Mouse (Mus musculus) cerebellum, postnatal 25 days (tissue): ENCODE results near the gene Pfn3.
A peak's percentile ranks its signal among the peaks of the same experiment; 100 is the strongest.

Experiments used
- DNase-seq, 2 experiments: peaks; one replicate each; pipeline ENCODE4 v3.0.0; 2021; ENCODE audit warnings: mixed read lengths in 2 of 2

The Pfn3 gene

GRCm38 (mm10) chr13:55429226-55429888 is 14.3 kb upstream of the Pfn3 start:
- DNase-seq, result no peak

- no peak for DNase-seq
These were observed 11.6 kb upstream of the Pfn3 start, which contains the start of gene F12 for GRCm38 (mm10) chr13:55426613-55427012. Gene F12, minus strand, starts transcription at chr13:55426793.

DNA sequence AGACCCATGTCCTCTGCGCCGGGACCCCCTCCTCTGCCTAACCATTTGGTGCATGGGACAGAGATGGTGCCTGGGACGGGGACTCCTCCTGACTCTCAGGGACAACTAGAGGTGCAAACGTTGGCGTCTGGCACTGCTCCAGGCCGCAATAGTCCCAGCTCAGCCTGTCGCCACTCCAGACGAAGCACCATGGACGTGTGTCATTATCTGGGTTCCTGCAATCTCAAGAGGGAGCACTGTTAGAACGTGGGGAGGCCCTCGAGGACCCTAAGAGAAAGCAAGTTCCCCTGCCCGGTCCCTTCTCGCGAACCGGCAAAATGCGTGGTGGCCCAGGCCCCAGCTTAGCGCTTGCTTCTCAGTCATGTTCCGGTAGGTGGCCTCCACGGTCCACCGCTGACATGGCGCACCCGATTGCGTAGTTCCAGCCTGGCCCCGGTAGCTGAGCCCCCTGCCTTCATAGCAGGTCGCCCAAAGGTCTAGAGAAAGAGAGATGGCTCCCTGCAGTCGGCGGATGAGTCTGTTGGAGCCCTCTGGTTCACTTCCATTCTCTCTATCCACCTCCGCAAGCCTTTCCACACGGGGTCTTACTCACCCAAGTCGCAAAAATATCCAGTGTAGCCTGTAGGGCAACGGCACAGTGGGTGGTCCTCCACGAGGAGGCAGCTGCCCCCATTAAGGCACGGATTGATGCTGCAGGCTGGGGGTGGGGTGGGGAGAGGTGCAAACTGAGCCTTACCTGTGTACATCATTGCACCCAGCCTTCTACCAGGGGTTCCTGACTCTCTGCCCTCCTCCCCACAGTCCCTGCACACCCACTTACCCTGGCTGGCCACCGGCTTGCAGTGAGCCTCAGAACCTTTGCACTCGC is 6.1 kb upstream of the Pfn3 start:
- peak; percentile 69 to 78 for DNase-seq

- DNase-seq, result no peak
These were observed 5.2 kb upstream of the Pfn3 start for GRCm38 (mm10) chr13:55420018-55420932.

DNA sequence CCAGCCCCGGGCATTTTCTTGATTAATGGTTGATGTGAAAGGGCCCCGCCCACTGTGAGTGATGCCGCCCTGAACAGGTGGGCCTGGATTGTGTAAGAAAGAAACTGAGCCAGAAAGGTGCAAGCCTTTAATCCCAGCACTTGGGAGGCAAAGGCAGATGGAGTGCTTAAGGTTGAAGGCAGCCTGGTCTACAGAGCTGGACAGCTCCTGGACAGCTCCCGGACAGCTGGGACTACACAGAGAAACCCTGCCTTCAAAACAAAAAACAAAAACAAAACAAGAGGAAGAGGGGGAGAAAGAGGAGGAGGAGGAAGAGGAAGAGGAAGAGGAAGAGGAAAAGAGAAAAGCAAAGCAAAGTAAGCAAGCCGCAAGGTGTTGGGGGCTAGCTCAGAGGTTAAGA is 4.1 kb upstream of the Pfn3 start:
- DNase-seq, result no peak

- peak; percentile 90 to 93 for DNase-seq
These were observed 3.0 kb upstream of the Pfn3 start for GRCm38 (mm10) chr13:55418004-55418403.

GRCm38 (mm10) chr13:55413333-55413732 is 1.7 kb downstream of the Pfn3 start:
- DNase-seq, result no peak

GRCm38 (mm10) chr13:55412643-55413307 is 2.3 kb downstream of the Pfn3 start:
- DNase-seq, result no peak

GRCm38 (mm10) chr13:55411826-55412225 is 3.2 kb downstream of the Pfn3 start:
- no peak for DNase-seq

DNA sequence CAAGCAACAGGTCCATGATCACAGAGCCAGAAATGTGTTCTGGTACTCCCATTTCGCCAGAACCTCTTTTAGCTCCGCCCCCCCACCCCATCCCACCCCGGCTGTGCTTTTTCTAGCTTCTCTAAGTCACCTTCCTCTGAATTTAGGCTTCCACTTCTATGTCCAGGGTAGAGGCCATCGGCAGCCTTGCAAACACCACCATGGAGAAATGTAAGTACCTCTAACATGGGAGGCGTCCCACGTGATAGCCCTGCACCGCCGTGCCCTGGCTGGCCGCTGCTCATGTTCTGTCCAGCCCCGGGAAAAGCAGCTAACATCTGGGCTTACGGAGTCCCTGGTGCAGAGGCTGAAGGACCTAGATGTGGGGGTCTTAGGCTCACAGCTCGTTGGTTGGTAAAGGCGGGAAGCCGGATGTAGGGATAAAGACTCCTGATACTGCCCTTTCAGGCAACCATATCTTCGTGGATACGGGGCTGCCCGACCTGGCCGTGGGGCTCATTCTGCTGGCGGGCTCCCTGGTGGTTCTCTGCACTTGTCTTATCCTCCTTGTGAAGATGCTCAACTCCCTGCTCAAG is 6.4 kb downstream of the Pfn3 start:
- no peak for DNase-seq

- no peak for DNase-seq
These were observed 7.7 kb downstream of the Pfn3 start for GRCm38 (mm10) chr13:55407341-55407740.

DNA sequence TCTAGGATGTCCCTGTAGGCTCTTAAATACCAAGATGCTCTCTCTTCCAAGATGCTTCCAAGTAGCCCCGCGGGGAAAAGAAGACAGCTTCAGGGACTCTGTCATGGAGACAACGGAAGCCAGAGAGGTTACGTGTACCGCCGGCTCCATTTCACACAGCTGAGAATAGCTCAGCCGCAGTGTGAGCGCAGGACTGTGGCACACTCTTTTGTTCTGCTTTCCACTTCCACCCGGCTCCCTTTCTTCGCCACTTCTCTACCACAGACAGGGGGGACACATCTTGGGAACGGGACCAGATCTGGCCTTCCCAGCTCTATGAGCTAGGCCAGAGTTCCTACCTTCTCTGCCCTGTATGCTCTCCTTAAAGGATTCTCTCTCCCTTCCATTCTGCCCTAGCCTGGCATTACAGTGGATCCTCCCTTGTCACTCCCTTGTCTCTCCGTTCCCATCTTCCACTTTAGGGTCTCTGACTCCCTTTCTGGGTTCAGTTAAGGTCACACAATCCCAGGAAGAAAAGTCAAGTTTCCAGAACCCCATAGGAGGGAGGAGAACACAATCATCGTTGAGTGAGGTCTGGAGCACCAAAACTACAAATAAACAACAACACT is 9.1 kb downstream of the Pfn3 start:
- DNase-seq, result no peak

DNA sequence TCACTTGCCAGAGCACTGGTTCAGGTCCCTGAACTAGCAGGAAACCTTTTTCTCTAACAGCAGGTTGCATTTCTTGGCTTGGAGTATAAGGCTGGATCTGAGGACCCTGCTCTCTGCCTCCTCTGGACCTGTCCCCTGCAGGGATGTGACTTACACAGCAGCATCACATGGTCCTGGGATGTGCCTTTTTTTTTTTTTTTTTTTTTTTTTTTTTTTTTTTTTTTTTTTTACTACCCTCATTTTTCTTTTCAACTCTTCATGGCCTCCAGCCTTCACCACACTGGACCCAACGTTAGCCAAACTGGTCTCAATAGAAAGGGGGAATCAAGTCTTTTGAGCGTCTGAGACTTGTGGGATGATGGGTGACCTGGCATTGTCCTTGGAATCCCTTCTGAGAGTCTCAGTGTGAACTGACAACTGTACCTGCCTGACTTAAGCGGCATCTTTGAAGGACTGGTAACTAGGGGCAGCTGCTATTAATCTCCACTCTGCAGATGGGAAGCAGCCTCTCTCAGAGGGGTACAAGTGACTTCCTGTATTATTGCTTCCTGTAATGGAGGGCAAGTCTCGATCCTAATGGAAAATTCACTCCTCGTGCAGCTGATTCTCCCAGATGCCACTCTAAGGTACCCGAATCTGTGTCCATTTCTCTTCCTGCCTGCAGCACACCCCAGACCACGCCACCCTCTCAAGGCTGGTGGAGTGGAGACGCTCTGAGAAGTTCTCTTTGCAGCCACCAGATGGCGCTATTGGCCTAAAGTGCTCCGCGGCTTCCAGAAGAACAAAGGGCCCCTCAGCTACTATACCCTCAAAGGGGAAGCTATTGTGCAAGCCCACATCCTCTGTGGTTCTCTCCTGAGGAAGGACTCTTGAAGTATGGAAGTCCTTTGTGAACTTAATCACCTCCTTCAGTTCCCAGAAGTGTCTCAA is 9.9 kb downstream of the Pfn3 start:
- DNase-seq, result peak; percentile 81 to 86

- no peak for DNase-seq
These were observed 10.8 kb downstream of the Pfn3 start for GRCm38 (mm10) chr13:55403935-55404852.

- no peak for DNase-seq
These were observed 11.8 kb downstream of the Pfn3 start for GRCm38 (mm10) chr13:55403266-55403665.

DNA sequence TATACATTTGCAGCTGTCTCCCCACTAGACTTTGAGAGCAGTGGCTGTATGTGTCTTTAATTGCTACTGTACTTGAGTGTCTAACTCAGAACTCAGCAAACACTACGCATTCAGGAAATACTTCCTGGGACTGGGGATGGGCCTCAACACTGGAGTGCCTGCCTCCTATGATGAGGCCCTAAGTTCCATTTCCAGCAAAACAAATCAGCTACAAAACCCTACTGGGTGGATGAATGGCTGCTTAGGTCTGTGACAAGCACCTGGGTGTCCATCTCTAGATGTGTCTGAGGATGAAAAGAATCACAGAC is 15.0 kb downstream of the Pfn3 start:
- DNase-seq, result no peak

GRCm38 (mm10) chr13:55399300-55400038 is 15.6 kb downstream of the Pfn3 start:
- no peak for DNase-seq

- no peak for DNase-seq
These were observed 16.9 kb downstream of the Pfn3 start, which contains the start of gene Slc34a1 for GRCm38 (mm10) chr13:55398088-55398487. Gene Slc34a1, plus strand, starts transcription at chr13:55398187.

GRCm38 (mm10) chr13:55392933-55393332 is 22.1 kb downstream of the Pfn3 start:
- no peak for DNase-seq
